Mouse (Mus musculus) cerebellum, adult 2 months (tissue): ENCODE measurements around the gene B230104I21Rik.

Experiments used
- CTCF ChIP-seq: fragments of 200-500 bp; IDR thresholded peaks from 2 replicates; pipeline ENCODE4 v1.5.1; 2011; ENCODE audit warnings: low read depth, mild to moderate bottlenecking, control low read depth, low read length, moderate library complexity, borderline replicate concordance; ENCODE audit not compliant: insufficient read depth
- POLR2A ChIP-seq: fragments of 200-500 bp; IDR thresholded peaks from 2 replicates; pipeline ENCODE4 v1.6.1; 2011; ENCODE audit warnings: low read length, control low read depth, borderline replicate concordance; ENCODE audit not compliant: insufficient read depth

DNA sequence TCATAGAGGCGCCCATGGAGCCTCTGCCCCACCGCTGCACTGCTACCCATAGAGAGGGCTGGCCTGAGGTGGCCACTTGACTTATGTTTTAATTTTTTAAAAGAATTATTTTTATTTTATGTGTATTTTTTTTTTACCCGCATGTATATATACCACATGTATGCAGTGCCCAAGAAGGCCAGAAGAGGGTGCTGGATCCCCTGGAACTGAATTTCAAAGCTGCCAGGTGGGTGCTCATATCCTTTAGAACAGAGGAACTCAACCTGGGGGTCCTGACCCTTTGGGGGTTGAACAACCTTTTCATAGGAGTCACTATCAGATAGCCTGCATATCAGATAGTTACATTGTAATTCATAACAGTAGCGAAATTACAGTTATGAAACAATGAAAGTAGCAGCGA, 19.5 kb downstream of the B230104I21Rik start:
- TF ChIP-seq POLR2A (no peak), CTCF (no peak)
